ENCODE assay signal across 8 mouse cellular contexts in genomic region chr16:98081140-98081539, GRCm38 (mm10). TPM values are rescaled to one million over a fixed set of nuclear protein-coding genes. Genes with fewer than 3 reads are reported as not detected.
DNase-seq lines count a peak whose midpoint lies in the region; ATAC-seq and TF ChIP-seq lines count a peak whose summit lies in the region.
"Not testable (repeated sequence)": the region's sequence is repeated elsewhere in the genome, so short reads cannot be mapped to it uniquely, and the experiment has no call there.

No protein-coding gene starts in this region.

- not testable (repeated sequence) for TF ChIP-seq POLR2A in cortical plate, adult 2 months (IDR thresholded peaks at IDR 0.05; ENCODE audit: extremely low read depth, insufficient read depth, low read length)

- peak overlapping the region; percentile 55; the same call in 1 of the 2 replicates for H3K4me2 ChIP-seq in forebrain, embryonic 11.5 days (ENCODE audit: low read depth, low read length, severe bottlenecking)
- H3K4me2 ChIP-seq in heart, embryonic 16.5 days (ENCODE audit: low read depth, low read length): peak overlapping the region; percentile 74
- peak overlapping the region; percentile 92 for H3K4me2 ChIP-seq in intestine, postnatal 0 days (replicated peaks; ENCODE audit: low read depth)
- H3K4me2 ChIP-seq in liver, embryonic 11.5 days: peak overlapping the region; percentile 68
- H3K4me2 ChIP-seq in midbrain, embryonic 11.5 days: peak overlapping the region; percentile 60

- not testable (repeated sequence) for DNase-seq in forebrain, embryonic 11.5 days (ENCODE audit: low spot score); liver, embryonic 11.5 days (ENCODE audit: low spot score)
- DNase-seq in midbrain, embryonic 11.5 days (ENCODE audit: low spot score, missing footprints): peak; percentile 86
- peak; percentile 17 for DNase-seq in retina, postnatal 1 day

- H3K9ac ChIP-seq in forebrain, embryonic 11.5 days (ENCODE audit: low read length): peak overlapping the region; percentile 52
- H3K9ac ChIP-seq in heart, embryonic 16.5 days (ENCODE audit: low read length): peak overlapping the region; percentile 75
- H3K9ac ChIP-seq in intestine, postnatal 0 days (ENCODE audit: low read depth, low read length): not testable (repeated sequence)
- H3K9ac ChIP-seq in liver, embryonic 11.5 days (ENCODE audit: low read depth, low read length): peak overlapping the region; percentile 91
- peak overlapping the region; percentile 67; the same call in 1 of the 2 replicates for H3K9ac ChIP-seq in midbrain, embryonic 11.5 days (ENCODE audit: low read length)

- H3K9me3 ChIP-seq in E14TG2a.4 (ENCODE audit: low read length): peaks cover 49% of the 10 kb centered on the region
- not testable (repeated sequence) for H3K9me3 ChIP-seq in forebrain, embryonic 11.5 days (ENCODE audit: control insufficient read depth, low read length); heart, embryonic 16.5 days (replicated peaks; ENCODE audit: control insufficient read depth, low read length); intestine, postnatal 0 days (ENCODE audit: control insufficient read depth); liver, embryonic 11.5 days (ENCODE audit: control insufficient read depth, low read length); midbrain, embryonic 11.5 days (ENCODE audit: control insufficient read depth, low read length)

- H3K4me1 ChIP-seq in E14TG2a.4 (replicated peaks; ENCODE audit: low read depth, low read length); cortical plate, adult 2 months (ENCODE audit: control insufficient read depth, insufficient read depth, low read length); forebrain, embryonic 11.5 days (replicated peaks; ENCODE audit: control insufficient read depth, insufficient read depth, low read length); heart, embryonic 16.5 days (ENCODE audit: control insufficient read depth, insufficient read depth, low read length); intestine, postnatal 0 days (replicated peaks; ENCODE audit: control insufficient read depth, insufficient read depth, low read length); liver, embryonic 11.5 days (replicated peaks; ENCODE audit: control insufficient read depth, insufficient read depth, low read length); midbrain, embryonic 11.5 days (ENCODE audit: control insufficient read depth, insufficient read depth, low read length): not testable (repeated sequence)

- peak overlapping the region; percentile 84 for H3K4me3 ChIP-seq in E14TG2a.4 (replicated peaks; ENCODE audit: low read length)
- peak overlapping the region; percentile 78; the same call in 1 of the 2 replicates for H3K4me3 ChIP-seq in cortical plate, adult 2 months (ENCODE audit: insufficient read depth, low read length)
- H3K4me3 ChIP-seq in forebrain, embryonic 11.5 days (ENCODE audit: low read depth, low read length): peak overlapping the region; percentile 49
- H3K4me3 ChIP-seq in heart, embryonic 16.5 days (ENCODE audit: low read length): peak overlapping the region; percentile 88
- H3K4me3 ChIP-seq in intestine, postnatal 0 days (ENCODE audit: low read depth, low read length): peak overlapping the region; percentile 67
- H3K4me3 ChIP-seq in liver, embryonic 11.5 days (ENCODE audit: low read depth, low read length): peak overlapping the region; percentile 80
- H3K4me3 ChIP-seq in midbrain, embryonic 11.5 days (ENCODE audit: low read depth, low read length): peak overlapping the region; percentile 64

- H3K27ac ChIP-seq in cortical plate, adult 2 months (ENCODE audit: insufficient read depth, low read length); heart, embryonic 16.5 days (ENCODE audit: low read length); intestine, postnatal 0 days (ENCODE audit: low read depth, low read length); liver, embryonic 11.5 days (ENCODE audit: low read depth, low read length); midbrain, embryonic 11.5 days (ENCODE audit: low read depth, low read length): not testable (repeated sequence)
- peak overlapping the region; percentile 37; the same call in 1 of the 2 replicates for H3K27ac ChIP-seq in forebrain, embryonic 11.5 days (ENCODE audit: low read depth, low read length)

- H3K27me3 ChIP-seq in E14TG2a.4 (ENCODE audit: insufficient read depth, low read length); forebrain, embryonic 11.5 days (ENCODE audit: control insufficient read depth, insufficient read depth, low read length); heart, embryonic 16.5 days (ENCODE audit: control insufficient read depth, insufficient read depth, low read length); intestine, postnatal 0 days (replicated peaks; ENCODE audit: control insufficient read depth, insufficient read depth, low read length); liver, embryonic 11.5 days (replicated peaks; ENCODE audit: control insufficient read depth, insufficient read depth, low read length); midbrain, embryonic 11.5 days (ENCODE audit: control insufficient read depth, insufficient read depth, low read length): not testable (repeated sequence)

- not testable (repeated sequence) for H3K36me3 ChIP-seq in E14TG2a.4 (ENCODE audit: insufficient read depth, low read length); forebrain, embryonic 11.5 days (ENCODE audit: control insufficient read depth, insufficient read depth, low read length); heart, embryonic 16.5 days (ENCODE audit: control insufficient read depth, insufficient read depth); intestine, postnatal 0 days (ENCODE audit: control insufficient read depth, insufficient read depth); liver, embryonic 11.5 days (ENCODE audit: control insufficient read depth, insufficient read depth, low read length); midbrain, embryonic 11.5 days (ENCODE audit: control insufficient read depth, insufficient read depth, low read length)

- not testable (repeated sequence) for TF ChIP-seq CTCF in E14TG2a.4 (conservative IDR thresholded peaks at IDR 0.05; ENCODE audit: low read length); cortical plate, adult 2 months (IDR thresholded peaks at IDR 0.05; ENCODE audit: extremely low read depth, insufficient read depth, low read length); intestine, postnatal 0 days (IDR thresholded peaks at IDR 0.05; ENCODE audit: low read depth)

- ATAC-seq in forebrain, embryonic 11.5 days (replicated peaks; ENCODE audit: low FRiP score); heart, embryonic 16.5 days (replicated peaks; ENCODE audit: extremely low read depth, insufficient read depth, low FRiP score); intestine, postnatal 0 days; liver, embryonic 11.5 days (replicated peaks; ENCODE audit: low FRiP score); midbrain, embryonic 11.5 days (ENCODE audit: low FRiP score): not testable (repeated sequence)

- 86% methylated on average over 1 of the region's 1 CpGs for WGBS in forebrain, embryonic 11.5 days
- 86% methylated on average over 1 of the region's 1 CpGs for WGBS in heart, embryonic 16.5 days
- 90% methylated on average over 1 of the region's 1 CpGs for WGBS in intestine, postnatal 0 days
- WGBS in liver, embryonic 11.5 days: 79% methylated on average over 1 of the region's 1 CpGs
- WGBS in midbrain, embryonic 11.5 days: 100% methylated on average over 1 of the region's 1 CpGs

RNA-seq across cellular contexts. Expression of gene A630089N07Rik, which starts 1.1 kb away (rescaled TPM):
- polyA plus RNA-seq in cortical plate, adult 2 months (2012; rRNA removed): 3.2 and 4.6 TPM in 2 replicates
- 35.3 and 45.7 TPM in 2 replicates for polyA plus RNA-seq in forebrain, embryonic 11.5 days (2014; fragmentation: Nextera tagmentation; extraction: Ambion mirVana)
- polyA plus RNA-seq in heart, embryonic 16.5 days (2015; fragmentation: Nextera tagmentation; extraction: Ambion mirVana): 9.6 and 11.0 TPM in 2 replicates
- 1.9 and 2.3 TPM in 2 replicates for polyA plus RNA-seq in intestine, postnatal 0 days (2015; fragmentation: Nextera tagmentation; extraction: Ambion mirVana)
- polyA plus RNA-seq in liver, embryonic 11.5 days (2014; fragmentation: Nextera tagmentation; extraction: Ambion mirVana): 27.1 and 29.9 TPM in 2 replicates
- polyA plus RNA-seq in midbrain, embryonic 11.5 days (2014; fragmentation: Nextera tagmentation; extraction: Ambion mirVana): 23.7 and 26.9 TPM in 2 replicates
